Mouse (Mus musculus) hindlimb bud, embryonic 11.5 days (tissue): ENCODE results near the gene Max.

Experiments used
- DNase-seq: peaks from one replicate; pipeline ENCODE4 v3.0.0-alpha.2; 2012; ENCODE audit warnings: low read depth, low spot score; ENCODE audit errors: extremely low spot score

Max gene

DNA sequence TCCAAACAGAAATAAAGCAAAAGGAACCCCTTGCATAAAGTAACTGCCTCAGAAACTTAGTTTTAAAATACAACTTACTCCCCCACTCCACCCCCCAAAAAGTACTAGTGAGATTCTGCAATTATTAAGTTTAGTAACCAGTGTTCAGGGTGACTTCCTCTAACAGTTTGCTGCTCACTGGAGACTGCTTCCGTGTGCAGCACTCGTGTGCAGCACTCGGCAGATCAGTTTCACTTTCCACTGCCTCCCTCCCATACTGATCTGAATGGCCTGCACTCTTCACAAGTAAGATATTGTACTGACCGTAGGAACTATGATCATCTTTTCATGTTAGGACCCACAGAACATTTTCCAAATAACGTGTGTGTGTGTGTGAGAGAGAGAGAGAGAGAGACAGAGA is 4.3 kb downstream of the Max start:
- no peak for DNase-seq

DNA sequence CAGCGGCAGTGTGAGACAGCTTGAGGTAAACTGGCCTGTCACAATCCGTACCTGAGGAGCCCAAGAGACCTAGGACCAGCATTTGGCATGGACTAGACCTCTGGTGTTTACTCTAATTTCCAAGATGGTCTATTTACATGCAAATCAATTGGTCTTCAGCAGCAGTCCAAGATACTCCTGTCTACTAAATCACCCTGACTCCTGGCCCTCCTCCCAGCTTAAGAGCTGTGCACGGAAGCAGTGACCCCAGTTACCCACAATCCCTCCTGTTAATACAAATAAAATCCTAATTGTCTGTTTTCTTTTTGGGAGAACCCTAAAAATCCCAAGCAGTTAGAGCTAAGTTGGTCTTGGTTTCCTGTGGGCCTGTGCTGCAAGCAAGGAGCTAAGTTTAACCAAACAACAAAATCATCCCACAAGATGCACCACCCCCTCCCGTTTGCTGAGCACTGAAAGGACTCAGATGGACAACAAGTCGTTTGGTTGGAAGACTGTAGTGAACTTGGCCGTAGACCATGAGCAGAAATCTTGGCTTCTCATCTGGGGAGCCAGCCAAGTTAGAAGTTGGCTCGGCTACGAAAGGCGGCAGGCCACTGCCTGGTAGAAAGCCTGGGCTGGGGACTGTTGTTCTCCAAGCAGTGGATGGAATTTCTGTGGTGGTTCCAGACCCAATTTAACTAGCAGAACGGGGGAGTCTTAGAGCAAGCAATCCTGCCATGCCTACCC is 7.1 kb downstream of the Max start:
- no peak for DNase-seq

DNA sequence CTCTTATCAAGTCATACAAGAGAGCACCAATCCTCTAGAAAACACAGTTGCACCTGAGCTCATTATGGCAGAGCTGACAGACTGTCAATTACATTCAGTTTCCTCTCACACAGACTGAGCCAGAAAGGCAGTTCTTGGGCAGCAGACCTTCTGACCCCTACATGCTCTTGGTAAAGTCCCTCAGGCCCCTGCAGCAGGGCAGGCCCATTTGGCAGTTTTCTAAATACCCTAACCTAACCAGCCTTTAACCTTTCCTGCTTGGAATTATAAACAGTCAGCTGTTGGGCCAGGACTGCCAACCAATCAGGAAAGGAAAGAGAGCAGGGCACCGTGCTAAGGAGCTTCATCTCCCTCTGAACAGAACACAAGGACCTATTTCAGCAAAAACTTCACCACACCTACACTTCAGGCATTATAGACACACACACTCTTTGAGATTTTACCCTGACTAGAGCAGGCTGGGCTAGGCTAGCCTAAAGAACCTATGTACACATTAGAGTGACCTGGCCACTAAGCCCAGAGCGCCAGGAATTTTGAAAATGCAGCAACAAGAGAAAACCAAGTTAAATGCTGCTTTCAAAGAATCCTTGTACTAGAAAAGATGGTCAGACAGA is 8.1 kb downstream of the Max start:
- DNase-seq: no peak

DNA sequence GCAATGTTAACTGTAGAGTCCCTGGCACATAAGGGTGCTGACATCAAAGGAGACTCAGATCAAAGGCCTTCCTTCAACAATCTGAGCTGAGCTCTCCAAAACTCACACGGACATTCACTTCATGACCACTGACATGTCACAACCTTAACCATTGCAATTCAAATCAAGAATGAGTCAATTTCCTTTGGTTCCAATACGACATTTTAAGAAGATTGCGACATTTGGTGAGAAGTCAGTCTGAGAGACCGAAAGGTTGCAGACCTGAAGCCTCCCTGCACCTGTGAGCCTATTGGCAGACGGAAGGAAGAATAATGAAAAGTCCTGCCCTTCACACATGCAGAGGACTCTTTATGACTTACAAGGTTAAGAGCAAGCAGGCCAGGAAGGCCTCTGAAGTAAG is 11.7 kb downstream of the Max start:
- DNase-seq: no peak

DNA sequence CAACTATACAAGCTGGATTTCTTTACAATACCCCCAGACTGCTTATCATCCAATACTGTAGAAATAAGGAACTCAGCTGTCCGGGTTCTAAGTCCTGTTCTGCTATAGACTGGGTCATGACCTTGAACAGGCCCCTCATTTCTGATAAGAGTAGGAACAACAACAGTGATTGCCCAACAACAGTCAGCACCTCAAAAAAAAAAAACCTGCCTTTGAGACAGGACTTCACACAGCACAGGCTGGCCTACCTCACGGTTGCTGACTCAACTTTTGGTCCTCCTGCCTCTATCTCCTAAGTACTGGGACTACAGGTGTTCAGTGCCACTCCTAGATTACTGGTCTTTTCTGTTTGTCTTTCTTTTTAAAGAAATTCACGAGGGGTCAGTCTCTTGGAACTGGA is 13.2 kb downstream of the Max start:
- DNase-seq: no peak

DNA sequence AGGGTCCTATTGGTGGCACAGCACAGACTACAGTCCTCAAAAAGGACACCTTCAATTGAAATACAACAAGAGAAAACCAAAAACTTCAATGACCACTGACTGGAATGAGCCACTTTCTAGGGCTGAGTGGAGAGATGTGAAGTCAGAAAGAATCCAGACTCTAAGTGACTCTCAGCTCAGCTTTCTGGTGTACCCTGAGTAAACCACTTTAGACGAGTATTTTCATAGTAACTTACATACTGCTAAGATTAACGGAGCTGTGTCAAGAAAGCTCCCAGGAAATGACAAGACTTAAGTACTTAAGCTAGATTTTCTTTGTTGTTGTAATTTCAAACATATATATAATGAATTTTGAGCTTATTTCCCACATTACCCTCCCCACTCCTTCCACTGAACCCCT is 13.8 kb downstream of the Max start:
- no peak for DNase-seq

DNA sequence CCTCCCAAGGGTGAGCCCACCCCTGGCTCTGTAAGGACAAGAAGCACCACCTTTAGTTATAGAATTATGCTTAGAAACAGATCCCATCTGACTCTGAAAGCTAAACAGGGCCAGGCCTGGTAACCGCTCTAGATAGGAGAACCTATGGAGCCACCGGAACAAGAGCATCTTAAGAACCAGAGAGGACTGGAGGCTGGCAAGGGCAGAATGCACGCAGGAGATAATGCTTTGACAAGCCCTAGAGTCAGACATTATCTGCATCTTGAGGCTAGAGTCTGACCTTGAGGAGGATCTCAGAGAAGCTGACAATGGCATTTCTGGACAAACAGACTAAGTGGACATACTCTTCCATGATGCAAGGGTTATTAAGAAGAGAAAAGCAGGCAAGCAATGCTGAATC is 14.5 kb downstream of the Max start:
- no peak for DNase-seq

DNA sequence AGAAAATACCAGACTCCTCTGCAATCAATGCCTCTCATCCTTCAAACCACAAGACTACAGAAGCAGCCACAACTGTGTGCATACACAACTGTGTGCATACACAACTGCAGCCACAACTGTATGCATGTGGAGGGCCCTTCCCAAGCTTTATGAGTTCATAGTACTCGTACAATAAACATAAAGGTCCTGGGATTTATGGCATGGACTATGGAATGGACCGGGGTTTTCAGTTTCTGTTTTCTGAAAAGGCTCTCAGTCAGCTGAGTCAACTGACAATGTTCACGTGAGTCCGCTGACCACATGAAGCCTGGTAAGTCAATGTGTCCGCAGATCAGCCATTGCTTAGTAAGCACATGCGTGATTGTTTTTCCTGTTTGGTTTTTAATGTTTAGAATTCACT is 18.5 kb downstream of the Max start:
- no peak for DNase-seq

DNA sequence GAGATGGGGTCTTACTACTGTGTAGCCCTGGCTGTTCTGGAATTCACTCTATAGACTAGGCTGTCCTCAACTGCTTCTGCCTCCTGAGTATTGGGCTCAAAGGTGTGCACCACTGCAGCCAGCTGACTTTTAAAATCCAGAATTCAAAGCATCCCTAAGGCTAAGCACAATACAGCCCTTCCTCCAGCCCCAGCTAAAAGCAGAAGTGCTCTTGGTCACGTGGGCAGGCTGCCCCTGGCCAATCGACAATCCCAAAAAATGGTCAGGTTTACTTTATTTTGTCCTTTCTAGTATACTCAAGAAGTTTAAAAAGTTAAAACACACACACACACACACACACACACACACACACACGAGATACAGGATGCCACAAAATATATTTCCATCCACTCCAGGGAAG is 19.0 kb downstream of the Max start:
- DNase-seq: no peak

DNA sequence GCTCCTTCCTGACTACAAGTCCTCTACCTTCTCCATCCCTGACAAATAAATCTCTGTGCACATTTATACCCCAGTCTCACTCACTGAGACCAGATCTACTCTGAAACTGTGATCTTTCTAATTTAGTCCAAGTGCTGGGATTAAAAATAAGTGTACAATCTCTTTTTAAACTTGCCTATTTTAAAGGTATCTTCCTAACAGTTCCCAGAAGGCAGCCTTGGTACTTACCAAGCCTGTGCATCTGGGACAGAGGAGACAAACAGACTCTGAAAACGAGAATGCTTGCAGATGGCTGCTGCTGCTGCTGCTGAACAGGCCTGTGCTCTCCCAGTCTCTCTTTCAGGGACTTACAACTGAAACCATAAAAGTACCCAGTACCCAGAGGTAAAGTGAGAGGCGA is 19.5 kb downstream of the Max start:
- no peak for DNase-seq

DNA sequence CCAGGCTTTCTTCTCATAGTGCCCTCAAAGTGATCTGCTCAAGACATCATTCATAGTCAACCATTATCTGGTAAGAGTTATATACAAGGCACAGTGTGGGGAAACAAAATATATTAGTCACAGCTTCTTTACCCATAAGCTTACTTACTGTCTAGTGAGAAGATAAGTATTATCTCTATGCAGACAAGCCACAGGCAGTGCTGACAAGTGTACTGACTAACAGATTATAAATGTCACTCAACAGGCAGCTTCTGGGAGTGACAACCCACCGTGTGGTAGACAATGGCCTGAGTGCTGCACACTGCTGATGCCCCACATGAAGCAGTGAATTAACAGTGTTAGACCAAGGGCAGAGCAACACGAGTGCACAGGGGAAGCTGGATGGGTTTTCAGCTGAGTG is 20.5 kb downstream of the Max start:
- DNase-seq: no peak

DNA sequence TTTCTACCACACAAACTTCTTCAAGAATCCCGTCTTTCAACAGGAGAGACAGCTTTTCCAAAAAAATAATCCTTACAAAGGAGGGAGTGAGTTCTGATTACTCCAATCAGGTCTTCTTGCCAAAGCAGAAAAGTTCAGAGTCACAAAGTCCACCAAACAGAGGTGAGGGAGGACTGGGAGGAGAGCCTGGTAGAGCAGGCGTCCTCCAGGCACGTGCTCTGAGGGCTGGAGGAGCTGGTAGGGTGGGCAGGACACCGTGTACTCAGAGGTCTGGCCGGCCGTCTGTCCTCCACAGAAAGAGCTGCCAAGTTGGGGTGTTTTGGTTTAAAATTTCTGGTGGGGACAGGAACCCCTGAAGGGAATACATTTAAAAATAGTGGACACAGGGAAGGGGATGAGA is 24.0 kb downstream of the Max start:
- DNase-seq: no peak

DNA sequence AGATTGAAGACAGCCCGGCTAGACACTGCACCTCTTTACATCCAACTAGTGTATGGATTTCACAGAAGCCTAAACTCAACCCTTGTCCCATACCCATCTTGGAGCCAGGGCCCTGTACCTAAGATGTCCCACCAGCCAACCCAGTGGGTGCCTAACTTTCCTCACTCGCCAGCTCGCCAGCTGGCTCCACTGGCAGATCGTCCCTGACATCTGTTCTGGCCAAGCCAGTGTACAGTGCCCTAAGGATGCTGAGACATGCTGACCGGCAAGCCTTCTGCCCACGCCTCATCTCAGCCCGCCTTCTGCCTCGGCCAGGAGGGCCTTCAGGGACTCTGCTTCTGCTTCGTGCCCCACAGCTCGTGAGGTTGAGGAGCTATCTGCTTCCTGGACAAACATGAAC is 25.8 kb downstream of the Max start:
- DNase-seq: no peak

DNA sequence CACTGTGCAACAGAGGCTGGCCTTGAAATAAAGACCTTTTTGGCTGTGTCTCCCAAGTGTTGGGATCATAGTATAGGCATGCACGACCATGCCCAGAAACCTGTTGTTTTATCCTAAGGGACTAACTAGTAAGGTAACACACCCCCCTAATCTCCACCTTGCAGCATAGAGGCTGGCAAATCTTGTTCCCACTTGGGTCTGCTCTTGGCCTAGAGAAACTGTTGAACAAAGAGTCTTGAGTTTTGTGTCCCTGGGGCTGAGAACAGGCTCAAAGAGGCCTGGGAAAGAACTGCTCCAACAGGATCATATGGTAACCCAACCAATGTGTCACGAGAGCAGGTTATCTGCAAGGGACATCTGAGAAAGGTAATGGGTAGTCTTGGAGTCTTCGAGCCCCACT is 27.6 kb downstream of the Max start:
- DNase-seq: no peak

DNA sequence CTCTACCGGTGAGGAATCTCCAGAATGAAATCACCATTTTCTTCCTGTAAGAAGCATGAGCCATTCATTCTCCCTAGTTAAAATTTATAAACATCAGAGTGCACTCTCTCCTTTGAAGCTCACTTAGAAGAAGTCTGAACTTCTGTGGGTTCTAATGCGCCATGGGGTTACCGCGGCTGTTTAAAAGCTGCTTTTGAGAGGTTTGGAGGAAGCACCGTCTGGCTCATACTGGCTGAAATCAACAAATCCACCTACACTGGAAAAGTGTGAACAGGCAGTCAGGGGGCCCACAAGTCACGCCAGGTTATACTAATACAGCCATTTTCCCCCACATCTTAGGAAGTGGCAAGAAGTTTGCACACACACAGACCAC is 29.3 kb downstream of the Max start:
- no peak for DNase-seq

DNA sequence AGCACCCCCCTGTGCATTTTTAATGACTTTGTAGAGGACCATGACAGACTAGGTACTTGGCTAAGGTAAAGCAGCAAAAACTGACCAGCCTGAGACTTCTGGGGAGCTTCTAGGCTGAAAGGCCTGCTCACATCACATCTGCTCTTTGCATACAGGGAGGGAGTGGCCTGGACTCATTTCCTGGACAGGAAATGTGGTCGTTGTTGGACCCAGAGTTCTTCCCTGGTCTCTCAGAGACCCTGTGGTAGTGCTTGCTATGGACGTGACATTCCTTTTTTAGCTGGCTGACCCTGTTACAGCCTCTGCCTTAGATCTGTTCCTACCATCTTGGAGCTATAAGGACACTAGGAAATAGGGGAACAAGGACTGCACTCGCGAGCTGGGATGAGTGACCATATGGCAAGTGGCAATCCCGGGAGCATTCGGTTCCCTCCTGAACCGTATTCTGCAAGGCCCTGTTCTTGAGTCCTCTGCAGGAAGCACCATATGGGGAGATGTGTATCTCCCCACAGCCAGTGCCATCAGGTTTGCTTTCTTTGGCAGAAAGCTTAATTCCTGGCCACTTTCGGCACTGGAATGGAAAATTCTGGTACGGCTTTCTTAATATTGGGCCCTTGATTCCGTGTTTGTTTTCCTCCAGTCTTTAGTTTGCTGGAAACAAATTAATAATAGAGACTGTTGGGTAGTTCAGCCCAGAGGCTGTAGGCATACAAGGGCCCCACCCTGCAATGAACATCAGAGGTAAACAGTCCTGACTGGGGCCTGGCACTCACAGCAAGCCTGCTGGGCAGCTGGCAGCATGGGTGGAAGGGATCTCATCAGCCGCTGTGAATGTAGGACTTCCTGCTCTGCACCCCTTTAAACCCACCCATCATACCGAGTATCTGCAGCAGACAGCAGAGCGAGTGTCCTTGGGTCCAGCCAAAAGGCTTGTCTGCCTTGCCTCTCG is 30.0 kb downstream of the Max start:
- no peak for DNase-seq

DNA sequence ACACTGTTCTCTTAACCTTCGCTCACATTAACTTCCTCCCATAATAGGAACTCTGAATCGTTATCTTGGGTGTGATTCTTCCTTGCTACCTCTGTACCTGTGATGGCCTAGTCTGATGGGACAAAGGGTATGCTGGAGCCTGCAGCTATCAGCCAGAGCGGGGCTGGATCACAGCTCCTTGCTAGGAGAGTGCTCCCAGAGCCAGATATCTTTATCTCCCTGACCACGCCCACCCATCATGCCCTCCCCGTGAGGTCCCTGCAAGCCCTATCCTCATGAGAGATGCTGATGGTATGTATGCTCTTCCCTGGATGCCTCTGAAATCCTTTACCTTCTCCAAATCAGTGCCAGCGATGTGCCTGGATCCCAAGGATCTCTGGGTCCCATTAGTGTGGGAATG is 31.8 kb downstream of the Max start:
- no peak for DNase-seq

DNA sequence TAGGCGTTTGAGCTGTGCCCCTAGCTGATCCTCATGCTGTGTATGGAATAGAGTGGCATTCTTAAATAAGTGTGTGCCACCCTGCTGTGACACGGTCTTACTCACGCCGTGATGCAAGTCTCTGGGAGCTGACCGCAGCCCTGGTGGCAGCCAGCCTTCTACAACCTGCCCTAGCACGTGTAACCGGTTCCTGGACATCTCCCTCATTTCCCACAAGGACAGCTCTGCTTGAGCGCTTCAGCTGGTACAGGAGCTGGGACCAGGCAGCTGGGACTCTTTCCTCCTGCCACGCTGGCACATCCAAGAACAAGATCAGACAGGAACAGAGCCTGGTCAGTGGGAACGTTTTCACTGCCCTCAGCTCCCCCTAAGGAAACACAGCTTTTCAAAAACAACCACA is 34.5 kb downstream of the Max start:
- no peak for DNase-seq

DNA sequence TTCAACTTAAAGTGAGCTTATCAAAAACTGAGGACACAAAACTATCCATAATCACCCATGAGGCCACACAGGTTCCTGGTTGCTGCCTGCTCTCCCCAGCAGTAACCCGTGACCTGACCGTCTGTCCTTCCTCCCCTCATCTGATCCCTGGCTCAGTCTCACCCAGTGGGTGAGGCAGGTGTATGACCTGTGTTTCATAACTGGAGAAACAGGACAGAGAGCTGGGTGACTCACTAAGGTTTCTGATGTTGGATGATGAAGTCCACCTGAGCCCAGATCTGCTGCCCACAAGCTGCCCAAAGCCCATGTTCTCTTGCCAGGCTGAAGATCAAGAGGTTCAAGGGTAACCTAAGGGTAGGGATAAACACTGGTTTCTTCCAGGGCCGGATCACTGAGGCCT is 35.0 kb downstream of the Max start:
- no peak for DNase-seq

DNA sequence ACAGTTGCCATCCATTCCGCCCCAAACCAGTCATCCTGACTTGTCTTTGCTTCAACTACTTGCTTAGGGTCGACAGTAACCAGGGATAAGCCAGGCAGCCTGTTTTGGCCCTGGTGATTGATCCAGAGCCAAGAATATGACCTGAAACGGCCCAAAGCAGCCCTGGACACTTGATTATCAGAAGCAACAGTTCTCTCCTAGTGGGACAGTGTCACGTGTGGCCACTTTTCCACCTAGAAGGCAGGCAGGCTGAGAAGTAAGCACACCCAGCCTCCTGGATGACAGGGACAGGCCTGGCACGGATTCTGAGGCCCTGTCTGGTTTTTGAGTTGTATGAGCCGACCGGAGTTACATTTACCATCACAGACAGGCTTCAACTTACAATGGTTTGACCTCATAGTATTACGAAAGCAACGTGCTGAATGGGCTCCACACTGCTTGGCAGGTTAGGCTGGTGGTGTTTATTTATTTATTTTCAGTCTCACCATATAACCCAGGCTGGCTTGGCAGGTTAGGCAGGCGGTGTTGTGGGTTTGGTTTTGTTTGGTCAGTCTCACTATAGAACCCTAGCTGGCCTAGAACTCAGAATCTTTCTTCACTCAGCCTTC is 35.6 kb downstream of the Max start:
- no peak for DNase-seq

DNA sequence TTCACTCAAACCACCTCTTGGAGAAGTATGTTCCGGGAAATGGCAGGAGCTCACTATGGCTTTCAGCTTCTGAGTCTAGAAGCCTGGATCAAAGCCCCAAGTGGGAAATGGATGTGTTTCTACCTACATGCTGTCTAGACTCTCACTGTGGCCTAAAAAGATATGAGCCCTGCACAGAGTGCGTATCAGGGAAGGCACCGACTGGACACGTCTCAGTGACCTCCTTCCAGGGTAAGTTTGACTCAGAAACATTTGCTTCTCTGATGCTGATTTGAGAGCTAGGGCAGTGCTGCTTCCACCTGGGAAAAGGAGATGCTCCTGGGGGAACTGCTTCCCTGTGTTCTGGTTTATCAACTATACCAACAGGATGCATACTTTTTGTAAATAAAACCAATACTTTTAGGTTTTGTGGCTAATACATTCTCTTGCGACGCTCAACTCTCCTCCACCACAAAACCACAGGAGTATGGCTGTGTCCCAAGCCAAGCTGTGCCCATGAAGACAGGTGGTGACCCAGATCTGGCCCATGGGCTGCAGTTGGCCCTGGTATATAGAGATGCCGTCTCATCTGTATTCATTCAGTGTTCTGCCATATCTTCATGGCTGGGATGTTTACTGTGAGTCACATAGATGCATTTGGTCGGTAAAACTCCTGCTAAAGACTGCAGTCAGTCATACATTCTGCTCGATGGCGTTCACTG is 36.9 kb downstream of the Max start:
- DNase-seq: no peak
